Mouse (Mus musculus): ENCODE results near the gene 4930451I11Rik. TPM values are rescaled to one million over a fixed set of nuclear protein-coding genes. Genes with fewer than 3 reads are reported as not detected.
A peak's percentile ranks its signal among the peaks of the same experiment; 100 is the strongest.

4930451I11Rik gene
- polyA plus RNA-seq, 1 experiment from 2014 or later = not detected

DNA sequence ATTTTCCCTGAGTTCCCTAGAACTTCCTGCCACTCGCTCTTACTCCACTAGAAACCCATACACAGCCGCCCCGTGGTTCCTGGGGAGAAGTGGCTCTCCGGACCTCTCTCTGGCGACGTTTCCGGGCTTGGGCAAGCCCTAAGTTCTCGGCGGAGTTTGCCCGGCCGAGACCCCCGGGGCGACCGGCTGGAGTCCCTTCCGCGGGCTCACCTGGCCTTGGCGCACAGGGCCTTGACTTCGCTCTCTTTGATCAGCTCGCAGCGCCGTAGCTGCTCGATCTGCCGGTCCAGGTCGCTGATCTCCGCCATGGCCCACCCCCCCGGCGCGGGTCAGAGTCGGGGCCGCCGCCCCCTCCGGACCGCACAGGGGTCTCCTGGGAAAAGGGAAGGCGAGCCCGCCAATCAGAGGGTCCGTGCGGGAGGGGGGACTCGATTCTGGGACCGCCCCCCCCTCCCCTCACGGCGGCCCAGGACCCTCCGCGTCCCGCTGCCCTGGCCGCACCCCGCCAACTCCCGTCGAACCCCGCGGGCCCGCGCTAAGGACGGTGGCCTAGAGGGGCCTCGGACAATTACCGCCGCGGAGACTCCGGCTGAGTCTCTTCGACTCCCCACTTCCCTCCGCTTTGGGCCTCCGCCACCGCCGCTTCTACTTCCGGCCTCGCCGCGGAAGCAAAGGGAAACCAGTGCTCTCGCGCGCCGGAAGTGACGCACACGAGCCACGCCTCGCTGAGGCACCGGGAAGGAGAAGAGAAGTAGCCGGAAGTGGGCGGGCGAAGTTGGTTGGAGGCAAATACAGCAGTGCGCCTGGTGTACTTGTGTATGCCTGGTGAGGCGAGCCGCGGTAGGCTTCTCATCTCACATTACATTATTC is 39.4 kb downstream of the 4930451I11Rik start, which contains the start of gene Ppp4c:
Ppp4c (minus strand) TSS at position 646 of the 870 bp plus-strand sequence.
- WGBS = under 1% methylated on average over 75 of the region's 83 CpGs
- peak within 1 kb of the TSS; percentile 57 for H3K4me2 ChIP-seq (ENCODE audit: low read depth, low read length)
- H3K4me3 ChIP-seq (ENCODE audit: low read depth, low read length) = peak within 1 kb of the TSS; percentile 79
- DNase-seq (ENCODE audit: low spot score) = peak; percentile 99
- H3K4me1 ChIP-seq (ENCODE audit: control insufficient read depth, insufficient read depth, low read length) = no peaks in the 10 kb centered on the region; the same call in 1 of the 2 replicates
- peaks cover 27% of the 10 kb centered on the region for H3K36me3 ChIP-seq (replicated peaks; ENCODE audit: control insufficient read depth, insufficient read depth, low read depth, low read length)
- peak within 1 kb of the TSS; percentile 91 for H3K27ac ChIP-seq (replicated peaks; ENCODE audit: low read depth, low read length)
- peak; percentile 87 for ATAC-seq (replicated peaks; ENCODE audit: insufficient number of reproducible peaks, low FRiP score, low TSS enrichment, low read depth)
- H3K27me3 ChIP-seq (ENCODE audit: control insufficient read depth, insufficient read depth, low read length) = no peaks in the 10 kb centered on the region
- peak within 1 kb of the TSS; percentile 87 for H3K9ac ChIP-seq (replicated peaks; ENCODE audit: low read length)
- H3K9me3 ChIP-seq (replicated peaks; ENCODE audit: control insufficient read depth, low read length) = no peaks in the 10 kb centered on the region

DNA sequence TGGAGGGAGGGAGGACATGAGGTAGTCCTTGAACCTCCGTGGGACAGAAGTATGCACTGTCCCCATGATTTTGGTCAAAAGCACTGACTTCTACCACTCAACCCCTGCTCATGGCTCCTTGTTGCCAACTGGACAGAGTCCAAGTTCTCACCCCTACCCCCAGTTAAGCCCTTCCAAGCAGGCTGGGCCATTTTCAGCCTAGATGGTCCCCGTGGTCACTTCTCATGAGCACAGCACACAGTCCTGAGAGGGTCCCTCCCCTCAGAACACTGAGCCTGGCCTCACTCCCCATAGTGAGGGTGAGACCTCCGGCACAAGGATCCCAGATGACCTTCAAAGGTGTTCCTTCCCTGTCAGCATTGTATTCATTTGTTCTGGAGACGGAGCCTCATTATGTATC is 42.3 kb downstream of the 4930451I11Rik start:
- Histone ChIP-seq H3K4me1 (ENCODE audit: control insufficient read depth, insufficient read depth, low read length) (no peaks in the 10 kb centered on the region; the same call in 1 of the 2 replicates), H3K27me3 (ENCODE audit: control insufficient read depth, insufficient read depth, low read length) (no peaks in the 10 kb centered on the region), H3K9me3 (replicated peaks; ENCODE audit: control insufficient read depth, low read length) (no peaks in the 10 kb centered on the region), H3K9ac (replicated peaks; ENCODE audit: low read length) (no peak overlapping the region), H3K4me2 (ENCODE audit: low read depth, low read length) (no peak overlapping the region), H3K36me3 (replicated peaks; ENCODE audit: control insufficient read depth, insufficient read depth, low read depth, low read length) (peaks cover 29% of the 10 kb centered on the region), H3K4me3 (ENCODE audit: low read depth, low read length) (no peak overlapping the region), H3K27ac (replicated peaks; ENCODE audit: low read depth, low read length) (no peak overlapping the region)
- WGBS = 94% methylated on average over 4 of the region's 4 CpGs
- ATAC-seq (replicated peaks; ENCODE audit: insufficient number of reproducible peaks, low FRiP score, low TSS enrichment, low read depth) (no peak), DNase-seq (ENCODE audit: low spot score) (no peak)

DNA sequence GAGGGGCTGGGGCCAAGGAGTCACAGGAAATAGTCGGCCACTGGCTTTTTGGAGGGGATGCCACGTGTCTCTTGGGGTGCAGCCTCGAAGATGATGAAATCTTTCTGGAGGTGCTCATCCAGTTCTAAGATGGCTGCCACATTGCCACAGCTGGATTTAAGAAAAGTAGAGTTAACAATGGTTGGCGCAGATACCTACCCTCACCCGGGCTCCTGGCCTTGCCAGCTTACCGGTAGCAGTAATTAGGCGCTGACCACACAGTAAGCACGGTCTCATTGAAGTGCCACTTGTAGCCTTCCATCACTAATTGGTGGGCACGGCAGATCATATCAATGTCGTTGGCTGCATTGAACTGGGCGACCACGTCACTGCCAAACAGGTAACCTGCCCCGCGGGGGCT is 45.3 kb downstream of the 4930451I11Rik start:
- 91% methylated on average over 14 of the region's 14 CpGs for WGBS
- no peak for DNase-seq (ENCODE audit: low spot score)
- no peak overlapping the region for H3K27ac ChIP-seq (replicated peaks; ENCODE audit: low read depth, low read length)
- H3K27me3 ChIP-seq (ENCODE audit: control insufficient read depth, insufficient read depth, low read length) = no peaks in the 10 kb centered on the region
- no peaks in the 10 kb centered on the region for H3K9me3 ChIP-seq (replicated peaks; ENCODE audit: control insufficient read depth, low read length)
- ATAC-seq (replicated peaks; ENCODE audit: insufficient number of reproducible peaks, low FRiP score, low TSS enrichment, low read depth) = no peak
- no peak overlapping the region for H3K4me3 ChIP-seq (ENCODE audit: low read depth, low read length)
- no peak overlapping the region for H3K4me2 ChIP-seq (ENCODE audit: low read depth, low read length)
- peaks cover 1% of the 10 kb centered on the region for H3K4me1 ChIP-seq (ENCODE audit: control insufficient read depth, insufficient read depth, low read length)
- H3K9ac ChIP-seq (replicated peaks; ENCODE audit: low read length) = no peak overlapping the region
- H3K36me3 ChIP-seq (replicated peaks; ENCODE audit: control insufficient read depth, insufficient read depth, low read depth, low read length) = peaks cover 29% of the 10 kb centered on the region

GRCm38 (mm10) chr7:126785056-126785455 is 46.4 kb downstream of the 4930451I11Rik start:
- no peaks in the 10 kb centered on the region for H3K27me3 ChIP-seq (ENCODE audit: control insufficient read depth, insufficient read depth, low read length)
- H3K36me3 ChIP-seq (replicated peaks; ENCODE audit: control insufficient read depth, insufficient read depth, low read depth, low read length) = peaks cover 29% of the 10 kb centered on the region
- 78% methylated on average over 4 of the region's 4 CpGs for WGBS
- peaks cover 4% of the 10 kb centered on the region for H3K4me1 ChIP-seq (ENCODE audit: control insufficient read depth, insufficient read depth, low read length)
- no peak for ATAC-seq (replicated peaks; ENCODE audit: insufficient number of reproducible peaks, low FRiP score, low TSS enrichment, low read depth)
- H3K9me3 ChIP-seq (replicated peaks; ENCODE audit: control insufficient read depth, low read length) = no peaks in the 10 kb centered on the region
- no peak overlapping the region for H3K9ac ChIP-seq (replicated peaks; ENCODE audit: low read length)
- H3K4me2 ChIP-seq (ENCODE audit: low read depth, low read length) = no peak overlapping the region
- no peak overlapping the region for H3K4me3 ChIP-seq (ENCODE audit: low read depth, low read length)
- DNase-seq (ENCODE audit: low spot score) = no peak
- H3K27ac ChIP-seq (replicated peaks; ENCODE audit: low read depth, low read length) = no peak overlapping the region

- Histone ChIP-seq H3K36me3 (replicated peaks; ENCODE audit: control insufficient read depth, insufficient read depth, low read depth, low read length) (peaks cover 23% of the 10 kb centered on the region), H3K27ac (replicated peaks; ENCODE audit: low read depth, low read length) (no peak overlapping the region)
Observed at GRCm38 (mm10) chr7:126784469-126784868, 47.0 kb downstream of the 4930451I11Rik start.

GRCm38 (mm10) chr7:126782693-126783092 is 48.7 kb downstream of the 4930451I11Rik start:
- DNase-seq (ENCODE audit: low spot score) = no peak
- Histone ChIP-seq H3K9me3 (replicated peaks; ENCODE audit: control insufficient read depth, low read length) (no peaks in the 10 kb centered on the region), H3K4me2 (ENCODE audit: low read depth, low read length) (no peak overlapping the region), H3K36me3 (replicated peaks; ENCODE audit: control insufficient read depth, insufficient read depth, low read depth, low read length) (peaks cover 14% of the 10 kb centered on the region), H3K27me3 (ENCODE audit: control insufficient read depth, insufficient read depth, low read length) (no peaks in the 10 kb centered on the region), H3K9ac (replicated peaks; ENCODE audit: low read length) (no peak overlapping the region), H3K4me3 (ENCODE audit: low read depth, low read length) (no peak overlapping the region; the same call in 1 of the 2 replicates), H3K27ac (replicated peaks; ENCODE audit: low read depth, low read length) (no peak overlapping the region), H3K4me1 (ENCODE audit: control insufficient read depth, insufficient read depth, low read length) (peaks cover 4% of the 10 kb centered on the region)
- no peak for ATAC-seq (replicated peaks; ENCODE audit: insufficient number of reproducible peaks, low FRiP score, low TSS enrichment, low read depth)
- 86% methylated on average over 13 of the region's 13 CpGs for whole genome bisulfite sequencing

More at GRCm38 (mm10) chr7:126784469-126784868, 47.0 kb downstream of the 4930451I11Rik start:
- H3K9ac ChIP-seq (replicated peaks; ENCODE audit: low read length) = no peak overlapping the region
- 90% methylated on average over 7 of the region's 7 CpGs for WGBS
- ATAC-seq (replicated peaks; ENCODE audit: insufficient number of reproducible peaks, low FRiP score, low TSS enrichment, low read depth) = no peak
- H3K4me2 ChIP-seq (ENCODE audit: low read depth, low read length) = no peak overlapping the region
- no peaks in the 10 kb centered on the region for H3K27me3 ChIP-seq (ENCODE audit: control insufficient read depth, insufficient read depth, low read length)
- DNase-seq (ENCODE audit: low spot score) = no peak
- H3K4me3 ChIP-seq (ENCODE audit: low read depth, low read length) = no peak overlapping the region
- peaks cover 4% of the 10 kb centered on the region for H3K4me1 ChIP-seq (ENCODE audit: control insufficient read depth, insufficient read depth, low read length)
- no peaks in the 10 kb centered on the region for H3K9me3 ChIP-seq (replicated peaks; ENCODE audit: control insufficient read depth, low read length)

GRCm38 (mm10) chr7:126781661-126782370 is 49.6 kb downstream of the 4930451I11Rik start:
- WGBS = 36% methylated on average over 11 of the region's 11 CpGs
- no peak overlapping the region for H3K27ac ChIP-seq (replicated peaks; ENCODE audit: low read depth, low read length)
- H3K4me1 ChIP-seq (ENCODE audit: control insufficient read depth, insufficient read depth, low read length) = peaks cover 7% of the 10 kb centered on the region
- peak overlapping the region; percentile 3; the same call in 1 of the 2 replicates for H3K4me3 ChIP-seq (ENCODE audit: low read depth, low read length)
- no peak overlapping the region; the same call in none of the 2 replicates for H3K9ac ChIP-seq (replicated peaks; ENCODE audit: low read length)
- no peak for DNase-seq (ENCODE audit: low spot score)
- no peaks in the 10 kb centered on the region for H3K27me3 ChIP-seq (ENCODE audit: control insufficient read depth, insufficient read depth, low read length)
- ATAC-seq (replicated peaks; ENCODE audit: insufficient number of reproducible peaks, low FRiP score, low TSS enrichment, low read depth) = no peak
- peaks cover 6% of the 10 kb centered on the region for H3K36me3 ChIP-seq (replicated peaks; ENCODE audit: control insufficient read depth, insufficient read depth, low read depth, low read length)
- H3K9me3 ChIP-seq (replicated peaks; ENCODE audit: control insufficient read depth, low read length) = no peaks in the 10 kb centered on the region
- peak overlapping the region; percentile 79; the same call in 1 of the 2 replicates for H3K4me2 ChIP-seq (ENCODE audit: low read depth, low read length)
